Mouse (Mus musculus): ENCODE data around the gene 1700067P10Rik.
A peak's percentile ranks its signal among the peaks of the same experiment; 100 is the strongest.

1700067P10Rik gene

GRCm38 (mm10) chr17:48089019-48089418, at the start of gene 1700067P10Rik:
Gene 1700067P10Rik (plus strand): TSS chr17:48089319.
- no peak for DNase-seq (ENCODE audit: low spot score)

DNA sequence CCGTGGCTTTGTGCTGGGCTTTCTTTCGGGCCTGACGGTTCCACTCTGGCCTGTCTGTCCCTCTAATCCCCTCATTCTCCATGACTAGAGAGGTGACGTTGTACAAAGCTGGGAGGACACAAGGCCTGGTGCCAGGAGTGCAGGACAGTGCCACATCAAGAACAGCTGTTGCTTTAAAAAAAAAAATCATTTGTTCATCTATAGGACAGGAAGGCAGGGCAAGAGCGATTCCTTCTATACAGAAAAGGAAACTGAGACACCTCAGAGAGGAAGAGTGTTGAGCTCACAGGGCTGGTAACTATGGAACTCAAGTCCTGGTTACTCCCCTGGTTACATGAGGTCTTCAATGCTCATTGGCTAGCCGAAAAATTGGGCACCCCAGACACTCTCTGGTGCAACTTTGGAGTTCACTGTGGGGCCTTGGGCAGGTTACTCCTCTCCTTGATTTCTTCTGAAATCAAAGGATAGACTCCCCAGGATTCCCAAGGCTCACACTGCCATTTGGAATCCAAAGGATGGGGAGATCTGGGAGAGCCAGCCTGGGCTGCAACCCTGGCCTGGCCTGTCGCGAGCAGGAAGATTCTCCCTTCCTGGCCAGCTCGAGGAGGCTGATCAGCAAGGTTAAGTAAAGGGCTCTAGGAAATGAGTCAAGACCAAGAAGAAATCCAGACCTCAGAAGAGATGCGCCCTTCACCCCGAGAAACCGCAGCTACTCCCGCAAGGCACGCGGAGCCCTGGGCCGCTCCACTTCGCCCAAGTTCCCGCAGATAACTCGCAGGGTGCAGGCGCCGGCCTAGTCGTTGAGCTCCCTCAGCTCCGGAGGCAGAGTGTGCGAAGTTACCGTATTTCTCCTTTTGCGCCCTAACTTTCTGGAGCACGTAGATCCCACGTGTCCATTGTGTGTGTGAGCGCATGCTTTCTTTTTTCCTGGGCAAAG, 47.5 kb upstream of the 1700067P10Rik start:
- DNase-seq (ENCODE audit: low spot score): no peak

DNA sequence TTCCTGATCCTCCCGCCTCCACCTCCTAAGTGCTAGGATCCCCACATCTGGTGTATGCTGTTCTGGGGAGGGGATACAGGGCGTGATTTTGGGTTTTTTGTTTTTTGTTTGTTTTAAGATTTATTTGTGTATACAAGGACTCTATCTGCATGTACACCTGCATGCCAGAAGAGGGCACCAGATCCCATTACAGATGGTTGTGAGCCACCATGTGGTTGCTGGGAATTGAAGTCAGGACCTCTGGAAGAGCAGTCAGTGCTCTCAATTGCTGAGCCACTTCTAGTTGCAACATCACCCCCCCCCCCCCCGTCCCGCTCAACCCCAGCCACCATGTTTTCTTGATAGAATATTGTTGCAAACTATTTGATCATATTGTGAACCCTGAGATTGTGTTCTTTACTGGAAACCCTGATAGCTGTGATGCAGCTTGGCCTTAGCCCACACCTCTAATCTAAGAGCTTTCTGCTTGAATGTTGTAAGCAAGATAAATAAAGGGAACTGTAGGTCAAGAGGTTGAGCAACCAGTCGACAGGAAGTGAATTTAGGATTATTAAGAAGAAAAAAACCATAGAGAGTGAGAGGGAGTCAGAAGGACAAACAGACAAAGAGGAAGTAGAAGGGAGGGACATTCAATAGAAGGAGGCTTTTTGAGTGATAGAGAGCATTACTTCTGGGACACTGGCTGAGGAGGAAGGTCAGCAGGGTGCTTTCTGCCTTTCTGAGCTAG, 45.8 kb upstream of the 1700067P10Rik start:
- DNase-seq (ENCODE audit: low spot score): no peak

- peak; percentile 45 for DNase-seq (ENCODE audit: low spot score)
These were observed 43.5 kb upstream of the 1700067P10Rik start for GRCm38 (mm10) chr17:48045631-48046030.

DNA sequence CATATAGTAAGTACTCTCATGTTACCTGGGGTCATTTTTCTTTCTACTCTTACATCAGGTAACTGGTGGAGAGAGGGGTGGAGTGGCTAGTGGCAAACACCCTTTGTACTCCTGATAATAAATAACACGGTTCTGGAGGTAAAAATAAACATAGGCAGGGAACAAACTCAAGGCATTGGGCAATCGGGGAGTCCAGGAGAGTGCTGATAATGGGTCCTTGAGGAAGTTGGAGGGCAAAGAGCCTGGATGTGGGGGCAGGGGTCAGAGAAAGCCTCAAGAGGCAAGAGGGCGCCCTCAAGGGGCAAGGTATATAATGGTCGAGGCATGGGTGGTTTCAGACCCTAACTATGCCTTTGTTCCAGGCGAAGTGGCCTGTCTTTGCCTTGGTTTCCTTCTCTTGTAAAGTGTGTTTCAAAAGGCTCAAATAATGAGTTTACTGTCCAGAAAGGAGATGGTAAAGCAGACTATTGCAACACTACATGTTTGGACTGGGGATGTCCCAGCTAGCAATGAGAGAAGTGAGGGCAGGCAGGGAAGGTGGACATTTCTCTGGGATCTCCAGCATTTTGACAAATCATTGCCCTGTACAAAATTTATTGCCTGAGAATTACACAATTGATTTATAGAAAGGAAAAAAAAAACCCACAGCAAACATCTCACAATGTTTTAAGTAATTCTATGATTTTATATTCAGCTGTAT, 37.3 kb upstream of the 1700067P10Rik start:
- DNase-seq (ENCODE audit: low spot score): no peak

DNA sequence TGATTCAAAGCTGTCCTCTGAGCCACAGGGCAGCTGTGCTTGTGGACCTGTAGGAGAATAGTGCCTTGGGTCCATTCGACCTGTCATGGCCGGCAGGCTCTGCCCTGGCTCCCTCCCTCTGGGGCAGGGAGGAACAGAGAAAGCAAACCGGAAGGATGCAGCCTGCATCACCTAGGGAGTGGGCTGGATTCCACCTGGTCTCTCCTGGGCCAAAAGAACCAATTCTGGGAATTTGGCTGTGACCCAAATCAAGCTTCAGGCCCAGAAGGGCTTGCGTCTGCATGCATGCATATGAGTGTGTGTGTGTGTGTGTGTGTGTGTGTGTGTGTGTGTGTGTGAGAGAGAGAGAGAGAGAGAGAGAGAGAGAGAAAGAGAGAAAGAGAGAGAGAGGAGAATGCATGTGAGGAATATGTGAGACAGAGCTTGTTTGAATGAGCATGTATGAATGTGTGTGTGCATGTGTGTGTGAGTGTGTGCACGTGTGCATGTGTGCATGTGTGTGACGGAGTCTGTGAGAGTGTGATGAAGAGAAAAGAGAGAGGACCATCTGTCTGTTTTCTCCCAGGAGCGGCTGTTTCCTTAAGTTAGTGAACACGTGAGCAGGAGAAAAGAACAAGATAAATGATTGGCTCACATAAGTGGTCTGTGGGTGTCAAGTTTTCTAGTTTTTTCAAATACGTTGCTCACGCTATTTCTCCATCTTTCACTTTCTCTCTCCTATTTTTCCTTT, 36.6 kb upstream of the 1700067P10Rik start:
- DNase-seq (ENCODE audit: low spot score): no peak

DNA sequence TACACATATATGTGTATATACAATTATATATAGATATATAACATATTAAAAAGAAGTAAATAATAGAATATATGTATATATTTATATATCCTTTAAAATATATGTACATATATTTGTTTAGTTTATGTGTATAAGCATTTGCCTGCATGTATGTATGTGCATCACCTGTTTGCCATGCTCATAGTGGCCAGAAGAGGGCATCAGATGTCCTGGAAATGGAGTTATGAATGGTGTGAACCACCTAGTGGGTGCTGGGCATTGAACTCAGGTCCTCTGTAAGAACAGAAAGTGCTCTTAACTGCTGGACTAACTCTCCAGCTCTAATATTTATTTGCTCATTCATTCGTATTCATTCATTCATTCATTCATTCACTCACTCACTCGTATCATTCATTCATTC, 35.5 kb upstream of the 1700067P10Rik start:
- DNase-seq (ENCODE audit: low spot score): no peak

GRCm38 (mm10) chr17:48055076-48055816, 33.9 kb upstream of the 1700067P10Rik start:
- DNase-seq (ENCODE audit: low spot score): no peak

DNA sequence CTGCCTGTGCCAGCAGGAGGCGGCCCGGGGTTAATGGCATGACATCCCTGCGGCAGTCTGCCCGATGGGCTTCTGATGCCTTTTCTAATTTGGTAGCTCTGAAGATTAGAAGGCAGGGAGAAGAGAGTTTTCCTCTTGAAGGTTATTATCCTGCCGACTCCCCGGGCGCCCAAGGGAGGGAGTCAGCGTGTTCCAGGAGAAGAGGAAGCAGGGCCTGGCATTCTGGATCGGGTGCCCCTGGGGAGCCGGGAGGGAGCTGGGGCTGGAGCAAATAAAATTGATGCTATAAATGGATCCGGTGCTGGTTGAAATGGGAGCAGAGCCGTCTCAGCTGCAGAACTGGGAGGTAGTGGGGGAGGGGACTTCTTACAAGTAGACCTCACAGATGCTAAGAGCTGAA, 31.7 kb upstream of the 1700067P10Rik start:
- DNase-seq (ENCODE audit: low spot score): no peak

- no peak for DNase-seq (ENCODE audit: low spot score)
These were observed 24.8 kb upstream of the 1700067P10Rik start for GRCm38 (mm10) chr17:48064196-48064843.

GRCm38 (mm10) chr17:48065081-48065501, 24.0 kb upstream of the 1700067P10Rik start:
- DNase-seq (ENCODE audit: low spot score): no peak

- DNase-seq (ENCODE audit: low spot score): no peak
These were observed 22.0 kb upstream of the 1700067P10Rik start for GRCm38 (mm10) chr17:48067083-48067614.

GRCm38 (mm10) chr17:48067729-48068128, 21.4 kb upstream of the 1700067P10Rik start:
- no peak for DNase-seq (ENCODE audit: low spot score)

DNA sequence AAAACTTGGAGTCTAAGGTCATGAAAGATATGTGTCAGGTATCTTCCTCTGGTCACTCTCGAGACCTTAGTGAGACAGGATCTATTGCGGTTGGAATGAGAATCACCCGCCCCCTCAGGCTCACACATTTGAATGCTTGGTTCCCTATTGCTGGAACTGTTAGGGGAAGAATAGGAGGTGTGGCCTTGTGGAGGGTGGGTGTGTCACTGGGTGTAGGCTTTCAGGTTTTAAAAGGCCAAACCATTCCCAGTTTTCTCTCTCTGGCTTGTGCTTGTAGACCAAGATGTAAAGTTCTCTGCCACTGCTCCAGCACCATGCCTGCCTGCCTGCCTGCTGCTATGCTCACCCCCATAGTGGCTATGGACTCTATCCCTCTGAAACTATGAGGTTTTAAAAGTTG, 8.5 kb upstream of the 1700067P10Rik start:
- DNase-seq (ENCODE audit: low spot score): no peak

- no peak for DNase-seq (ENCODE audit: low spot score)
These were observed 327 bp downstream of the 1700067P10Rik start for GRCm38 (mm10) chr17:48089446-48089845.

DNA sequence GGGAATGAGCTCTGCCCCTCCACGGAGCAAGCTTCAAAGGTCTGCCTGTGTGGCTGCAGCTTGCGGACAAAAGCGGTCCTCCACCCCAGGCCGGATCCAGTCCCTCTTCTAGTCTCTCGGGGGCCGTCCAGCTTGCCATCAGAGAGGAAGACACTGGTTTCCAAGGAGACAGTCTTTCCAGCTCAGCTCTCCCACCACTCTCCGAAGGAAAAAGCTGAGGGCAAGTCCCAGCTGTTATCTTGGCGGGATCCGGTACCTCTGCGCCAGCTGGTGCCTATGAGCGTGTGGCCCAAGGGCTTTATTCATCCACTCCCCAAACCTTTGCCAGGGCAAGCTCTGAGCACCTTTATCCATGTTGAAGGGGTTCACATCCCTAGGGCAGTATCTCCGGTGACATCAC, 1.2 kb downstream of the 1700067P10Rik start:
- DNase-seq (ENCODE audit: low spot score): no peak

- no peak for DNase-seq (ENCODE audit: low spot score)
These were observed 4.2 kb downstream of the 1700067P10Rik start for GRCm38 (mm10) chr17:48093286-48093817.

GRCm38 (mm10) chr17:48094820-48095680, 5.9 kb downstream of the 1700067P10Rik start:
- DNase-seq (ENCODE audit: low spot score): no peak

DNA sequence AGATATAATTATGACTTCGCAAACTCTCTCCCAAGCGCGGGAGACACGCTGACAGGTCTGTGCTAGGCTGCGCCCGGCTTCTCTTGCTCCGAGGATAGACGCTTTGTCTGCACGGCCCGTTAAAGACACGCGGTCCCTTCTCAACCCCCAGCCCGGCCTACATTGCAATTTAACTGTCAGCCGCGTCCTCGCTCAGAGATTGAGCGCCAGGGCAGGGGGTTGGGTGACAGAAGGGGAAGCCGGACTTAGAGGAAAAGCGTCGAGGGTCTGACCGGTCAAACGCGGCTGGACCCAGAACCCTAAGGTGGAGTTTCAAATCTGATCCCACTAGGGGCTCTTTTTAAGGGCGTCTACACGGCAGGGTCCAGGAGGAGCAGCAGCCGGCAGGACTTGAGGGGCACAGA, 6.6 kb downstream of the 1700067P10Rik start:
- DNase-seq (ENCODE audit: low spot score): no peak
